Mouse (Mus musculus) brain, embryonic 14.5 days (tissue): Measurements from ENCODE around the gene Gm28053.

ENCODE experiments used
- CTCF ChIP-seq: fragments of 200-500 bp; IDR thresholded peaks from 2 replicates; pipeline ENCODE4 v1.5.1; 2012; ENCODE audit warnings: inconsistent platforms, mild to moderate bottlenecking, moderate library complexity, borderline replicate concordance; ENCODE audit not compliant: insufficient read depth, insufficient read length; ENCODE audit errors: extremely low read depth
- POLR2A ChIP-seq: fragments of 200-500 bp; IDR thresholded peaks from 2 replicates; pipeline ENCODE4 v1.6.1; 2012; ENCODE audit warnings: mild to moderate bottlenecking, inconsistent platforms, borderline replicate concordance; ENCODE audit not compliant: poor library complexity, insufficient read depth, insufficient read length, severe bottlenecking; ENCODE audit errors: extremely low read depth

GRCm38 (mm10) chr6:48706130-48706529, 12.3 kb upstream of the Gm28053 start:
- TF ChIP-seq POLR2A = no peak
- no peak for TF ChIP-seq CTCF
